Mouse (Mus musculus) C2C12 (cell line): Measurements from ENCODE around the gene Dennd4a. TPM values are rescaled to one million over a fixed set of nuclear protein-coding genes. Genes with fewer than 3 reads are reported as not detected.

Source experiments
- H3K27me3 ChIP-seq: one replicate; pipeline ENCODE4 v1.6.1; 2011; ENCODE audit not compliant: control insufficient read depth, insufficient read depth, insufficient read length
- H3K36me3 ChIP-seq: one replicate; pipeline ENCODE4 v1.6.1; 2011; ENCODE audit not compliant: control insufficient read depth, insufficient read depth
- H3K4me3 ChIP-seq: one replicate; pipeline ENCODE4 v1.5.1; 2011; ENCODE audit warnings: mild to moderate bottlenecking, control low read depth; ENCODE audit not compliant: poor library complexity, insufficient read depth, severe bottlenecking
- H3K79me2 ChIP-seq: one replicate; pipeline ENCODE4 v1.6.1; 2011; ENCODE audit not compliant: control insufficient read depth, insufficient read depth
- H3K79me3 ChIP-seq: one replicate; pipeline ENCODE4 v1.6.1; 2011; ENCODE audit warnings: low read depth, control low read depth
- H3ac ChIP-seq: one replicate; pipeline ENCODE3; 2011; ENCODE audit warnings: low read depth; ENCODE audit not compliant: control insufficient read depth, insufficient read length
- CEBPB ChIP-seq: IDR thresholded peaks from one replicate; pipeline ENCODE4 v1.6.1; 2011; ENCODE audit warnings: low read depth, mild to moderate bottlenecking, control low read depth, moderate library complexity
- CTCF ChIP-seq: IDR thresholded peaks from one replicate; pipeline ENCODE4 v1.5.1; 2011; ENCODE audit not compliant: control insufficient read depth, insufficient read depth, insufficient read length
- FOSL1 ChIP-seq: IDR thresholded peaks from one replicate; pipeline ENCODE4 v1.8.0; 2011; ENCODE audit warnings: mild to moderate bottlenecking, low read length; ENCODE audit not compliant: poor library complexity, insufficient read depth, severe bottlenecking
- MAX ChIP-seq: IDR thresholded peaks from one replicate; pipeline ENCODE4 v1.6.1; 2011; ENCODE audit warnings: mild to moderate bottlenecking, control low read depth
- MYOD1 ChIP-seq: IDR thresholded peaks from one replicate; pipeline ENCODE4 v1.6.1; 2011; ENCODE audit warnings: low read depth; ENCODE audit not compliant: control insufficient read depth, insufficient read length
- MYOG ChIP-seq: IDR thresholded peaks from one replicate; pipeline ENCODE4 v1.6.1; 2011; ENCODE audit not compliant: control insufficient read depth, insufficient read length; ENCODE audit errors: extremely low read depth
- USF1 ChIP-seq: IDR thresholded peaks from one replicate; pipeline ENCODE4 v1.6.1; 2011; ENCODE audit warnings: low read depth, mild to moderate bottlenecking, control low read depth, moderate library complexity
- polyA plus RNA-seq: library from polyadenylated mRNA; unstranded; fragments of >200 nt; fragmentation: generic; extraction: Trizol; gene quantifications from one replicate; pipeline ENCODE4 v1.2.1, GENCODE M21; 2012; ENCODE audit warnings: missing spikeins

Gene Dennd4a
- polyA plus RNA-seq, 1 experiment = 1.3 TPM

GRCm38 (mm10) chr9:64795846-64796615 lies 15.1 kb upstream of the Dennd4a start:
- Histone ChIP-seq H3K79me3 (no peaks in the 10 kb centered on the region), H3K27me3 (no peaks in the 10 kb centered on the region), H3K36me3 (no peaks in the 10 kb centered on the region), H3ac (no peak overlapping the region), H3K79me2 (no peaks in the 10 kb centered on the region), H3K4me3 (no peak overlapping the region)
- TF ChIP-seq MYOG = no peak
- TF ChIP-seq USF1 = no peak
- no peak for TF ChIP-seq CEBPB
- TF ChIP-seq CTCF = no peak
- no peak for TF ChIP-seq MAX
- no peak for TF ChIP-seq FOSL1
- TF ChIP-seq MYOD1 = no peak

DNA sequence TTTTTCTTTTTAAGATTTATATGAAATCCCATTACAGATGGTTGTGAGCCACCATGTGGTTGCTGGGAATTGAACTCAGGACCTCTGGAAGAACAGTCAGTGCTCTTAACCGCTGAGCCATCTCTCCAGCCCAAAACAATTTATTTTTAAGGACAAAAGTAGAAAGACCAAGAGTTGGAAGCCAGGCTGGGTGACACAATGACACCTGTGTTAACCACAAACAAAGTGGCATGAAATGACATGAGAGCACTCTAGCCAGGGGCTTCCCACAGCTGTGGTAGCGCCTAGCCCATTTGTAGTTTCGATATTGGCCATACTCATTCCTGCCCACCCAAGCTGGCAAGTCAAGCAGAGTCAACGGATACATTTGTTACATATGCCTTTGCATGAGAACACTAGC lies 13.7 kb upstream of the Dennd4a start:
- TF ChIP-seq CTCF (no peak), MYOD1 (no peak), CEBPB (no peak), MAX (no peak), USF1 (no peak), FOSL1 (no peak), MYOG (no peak)
- H3ac ChIP-seq = no peak overlapping the region
- no peaks in the 10 kb centered on the region for H3K79me3 ChIP-seq
- no peaks in the 10 kb centered on the region for H3K79me2 ChIP-seq
- no peaks in the 10 kb centered on the region for H3K27me3 ChIP-seq
- H3K36me3 ChIP-seq = no peaks in the 10 kb centered on the region
- no peak overlapping the region for H3K4me3 ChIP-seq

DNA sequence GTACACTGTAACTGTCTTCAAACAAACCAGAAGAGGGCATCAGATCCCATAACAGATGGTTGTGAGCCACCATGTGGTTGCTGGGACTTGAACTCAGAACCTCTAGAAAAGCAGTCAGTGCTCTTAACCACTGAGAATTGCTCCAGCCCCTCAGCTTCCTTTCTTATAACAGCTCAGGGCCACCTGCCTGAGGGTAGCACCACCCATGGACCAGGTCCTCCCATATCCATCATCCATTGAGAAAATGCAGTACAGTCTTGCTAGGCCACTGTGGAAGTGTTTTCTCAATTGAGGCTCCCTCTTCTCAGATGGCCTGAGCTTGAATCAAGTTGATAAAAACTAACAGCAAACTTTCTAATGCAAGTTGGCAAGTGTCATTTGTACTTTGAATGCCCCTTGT lies 13.0 kb upstream of the Dennd4a start:
- Histone ChIP-seq H3K79me2 (no peaks in the 10 kb centered on the region), H3K4me3 (no peak overlapping the region), H3K36me3 (no peaks in the 10 kb centered on the region), H3ac (no peak overlapping the region), H3K27me3 (no peaks in the 10 kb centered on the region), H3K79me3 (no peaks in the 10 kb centered on the region)
- TF ChIP-seq USF1 (no peak), MYOG (no peak), FOSL1 (no peak), MAX (no peak), CTCF (no peak), CEBPB (no peak), MYOD1 (no peak)

- H3K27me3 ChIP-seq = no peaks in the 10 kb centered on the region
- no peak overlapping the region for H3ac ChIP-seq
- no peak for TF ChIP-seq MAX
- TF ChIP-seq MYOG = no peak
- TF ChIP-seq MYOD1 = no peak
- TF ChIP-seq CTCF = no peak
- no peak overlapping the region for H3K4me3 ChIP-seq
- H3K36me3 ChIP-seq = no peaks in the 10 kb centered on the region
- H3K79me3 ChIP-seq = no peaks in the 10 kb centered on the region
- no peaks in the 10 kb centered on the region for H3K79me2 ChIP-seq
These were observed 12.3 kb upstream of the Dennd4a start for GRCm38 (mm10) chr9:64798859-64799258.

GRCm38 (mm10) chr9:64799504-64799903 lies 11.6 kb upstream of the Dennd4a start:
- Histone ChIP-seq H3K79me3 (no peaks in the 10 kb centered on the region), H3K36me3 (no peaks in the 10 kb centered on the region), H3K79me2 (no peaks in the 10 kb centered on the region), H3K4me3 (no peak overlapping the region), H3K27me3 (no peaks in the 10 kb centered on the region), H3ac (no peak overlapping the region)
- TF ChIP-seq FOSL1 (no peak), CTCF (no peak), MYOD1 (no peak), USF1 (no peak), CEBPB (no peak), MYOG (no peak), MAX (no peak)

DNA sequence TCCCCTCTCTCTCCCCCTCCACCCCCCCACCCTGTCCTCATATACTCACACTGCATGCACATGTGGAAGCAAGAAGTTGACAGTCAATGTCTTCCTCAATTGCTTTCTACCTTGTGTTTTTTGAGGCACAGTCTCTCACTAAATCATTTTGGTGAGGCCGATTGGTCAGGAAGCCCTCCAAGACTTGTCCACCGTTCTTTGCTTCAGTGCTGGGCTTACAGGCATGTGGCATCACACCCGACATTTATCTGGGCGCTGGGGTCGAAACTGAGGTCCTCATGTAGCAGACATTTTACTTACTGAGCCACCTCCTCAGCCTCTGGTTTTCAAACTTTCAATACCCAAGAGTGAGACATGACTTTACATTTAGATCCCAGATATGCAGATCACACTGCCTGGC lies 8.6 kb upstream of the Dennd4a start:
- no peak overlapping the region for H3K4me3 ChIP-seq
- H3K79me2 ChIP-seq = no peaks in the 10 kb centered on the region
- TF ChIP-seq USF1 (no peak), MYOD1 (no peak), MAX (no peak), CEBPB (no peak), MYOG (no peak), FOSL1 (no peak), CTCF (no peak)
- no peaks in the 10 kb centered on the region for H3K27me3 ChIP-seq
- H3K79me3 ChIP-seq = no peaks in the 10 kb centered on the region
- H3ac ChIP-seq = no peak overlapping the region
- no peaks in the 10 kb centered on the region for H3K36me3 ChIP-seq
